ENCODE assay signal across 9 mouse cellular contexts in genomic region chr10:20547951-20548551, GRCm38 (mm10).
DNase-seq lines count a peak whose midpoint lies in the region; ATAC-seq lines count a peak whose summit lies in the region.
"Had no signal": no experiment of that assay in that cellular context is flagged by ENCODE, and none has a peak within 500 bp of the region (broad histone marks: within the 10 kb centered on the region; RNA-seq: fewer than 3 reads in every experiment).

No protein-coding gene starts in this region.

- peak; percentile 90 for ATAC-seq in common myeloid progenitor, adult 5-6 weeks (replicated peaks; ENCODE audit: low read depth, poor library complexity, severe bottlenecking)
- peak; percentile 76 for ATAC-seq in intestine, embryonic 16.5 days
- ATAC-seq in inflammation-experienced regulatory T-cells, adult 6 months = no peak
- ATAC-seq: Patski had no signal

- H3K4me2 ChIP-seq in intestine, embryonic 16.5 days (ENCODE audit: low read depth, low read length) = peak overlapping the region; percentile 79

- H3K27ac ChIP-seq in intestine, embryonic 16.5 days (ENCODE audit: low read length) = peak overlapping the region; percentile 57; the same call in 1 of the 2 replicates
- peak overlapping the region; percentile 41 for H3K27ac ChIP-seq in macrophage

- no peaks in the 10 kb centered on the region; the same call in 1 of the 2 replicates for H3K79me2 ChIP-seq in macrophage (ENCODE audit: inconsistent target)

- peak overlapping the region; percentile 48 for H3K4me3 ChIP-seq in intestine, embryonic 16.5 days (ENCODE audit: low read length)
- H3K4me3 ChIP-seq in macrophage (ENCODE audit: inconsistent target) = peak overlapping the region; percentile 1; the same call in 1 of the 2 replicates

- peak; percentile 4 for DNase-seq in ES-CJ7 (ENCODE audit: low read depth, low spot score)
- DNase-seq in gastrocnemius, postnatal 25 days = peak; percentile 40
- peak; percentile 26 to 38 for DNase-seq in left cerebral cortex, postnatal 36 days (ENCODE audit: low spot score in 2 of 2)
- peak; percentile 41 for DNase-seq in right cerebral cortex, adult 18-20 months

- no peaks in the 10 kb centered on the region for H3K27me3 ChIP-seq in intestine, embryonic 16.5 days (replicated peaks; ENCODE audit: control insufficient read depth, insufficient read depth, low read length)

- H3K9me3 ChIP-seq in intestine, embryonic 16.5 days (ENCODE audit: control insufficient read depth, low read length) = no peaks in the 10 kb centered on the region

- 4% methylated on average over 19 of the region's 19 CpGs for WGBS in intestine, embryonic 16.5 days
- 16% methylated on average over 19 of the region's 19 CpGs for WGBS in macrophage (ENCODE audit: missing documents)

- intact Hi-C loops in left cerebral cortex, postnatal 36 days (cut with DNase I) = loop anchor here (5.0 to 10.0 kb wide), 2 partner anchors 93 to 174 kb away; no protein-coding TSS in a partner anchor

- H3K36me3 ChIP-seq in intestine, embryonic 16.5 days (ENCODE audit: control insufficient read depth, insufficient read depth, low read length) = no peaks in the 10 kb centered on the region
- H3K36me3 ChIP-seq in macrophage (ENCODE audit: inconsistent target) = no peaks in the 10 kb centered on the region

- H3K9ac ChIP-seq in intestine, embryonic 16.5 days (ENCODE audit: low read depth, low read length) = peak overlapping the region; percentile 74

- peaks cover 20% of the 10 kb centered on the region for H3K4me1 ChIP-seq in intestine, embryonic 16.5 days (ENCODE audit: control insufficient read depth, insufficient read depth, low read length)
